Mouse (Mus musculus): Measurements from ENCODE around the gene Vwa5b1. TPM values are rescaled to one million over a fixed set of nuclear protein-coding genes. Genes with fewer than 3 reads are reported as not detected.
A peak's percentile ranks its signal among the peaks of the same experiment; 100 is the strongest.

Gene Vwa5b1
- polyA plus RNA-seq, 1 experiment from 2014 or later, result not detected

DNA sequence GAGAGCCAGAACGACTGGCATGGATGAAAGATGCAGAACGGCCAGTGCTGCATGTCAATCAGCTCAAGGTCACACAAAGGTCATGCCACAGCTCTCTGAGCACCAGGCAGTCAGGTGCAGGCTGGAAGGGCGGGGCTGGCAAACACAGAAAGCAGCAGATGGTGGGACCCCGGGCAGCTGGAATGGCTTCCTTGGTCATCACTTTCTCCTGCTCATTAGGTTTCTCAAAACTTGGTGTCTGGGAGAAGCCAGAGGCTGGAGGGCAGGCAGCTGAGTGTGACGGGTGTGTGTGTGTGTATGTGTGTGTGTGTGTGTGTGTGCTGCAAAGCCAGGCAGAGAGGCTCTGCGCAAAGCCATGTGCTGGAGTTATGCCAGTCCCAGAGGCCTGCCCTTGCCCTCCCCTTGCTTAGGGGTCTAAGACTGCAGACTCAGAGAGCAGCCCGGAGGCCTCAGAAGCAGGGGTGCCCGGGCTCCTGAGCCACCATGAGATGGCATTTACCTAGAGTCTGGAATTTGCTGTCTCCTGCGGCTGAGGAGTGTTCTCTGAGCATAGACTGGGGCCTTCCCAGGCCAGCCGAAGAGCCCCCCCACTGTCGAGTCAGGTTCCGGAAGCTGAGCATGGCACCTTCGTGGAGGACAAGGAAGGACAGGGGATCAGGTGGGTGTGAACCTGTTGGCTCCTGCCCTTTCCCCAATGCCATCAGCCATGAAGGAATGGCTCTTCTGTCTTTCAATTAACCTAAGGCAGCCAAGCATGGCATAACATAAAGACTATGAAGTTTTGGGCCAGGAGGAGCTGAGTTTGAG, 60.7 kb downstream of the Vwa5b1 start:
- Histone ChIP-seq H3K27me3 (replicated peaks) (peaks cover 22% of the 10 kb centered on the region), H3K36me3 (no peaks in the 10 kb centered on the region), H3K27ac (replicated peaks) (no peak overlapping the region), H3K4me1 (peaks cover 4% of the 10 kb centered on the region), H3K4me3 (no peak overlapping the region), H3K9ac (no peak overlapping the region), H3K4me2 (no peak overlapping the region), H3K9me3 (no peaks in the 10 kb centered on the region)
- 70% methylated on average over 13 of the region's 13 CpGs for WGBS
- no peak for ATAC-seq (ENCODE audit: extremely low read depth, insufficient number of reproducible peaks, low FRiP score, low TSS enrichment)

DNA sequence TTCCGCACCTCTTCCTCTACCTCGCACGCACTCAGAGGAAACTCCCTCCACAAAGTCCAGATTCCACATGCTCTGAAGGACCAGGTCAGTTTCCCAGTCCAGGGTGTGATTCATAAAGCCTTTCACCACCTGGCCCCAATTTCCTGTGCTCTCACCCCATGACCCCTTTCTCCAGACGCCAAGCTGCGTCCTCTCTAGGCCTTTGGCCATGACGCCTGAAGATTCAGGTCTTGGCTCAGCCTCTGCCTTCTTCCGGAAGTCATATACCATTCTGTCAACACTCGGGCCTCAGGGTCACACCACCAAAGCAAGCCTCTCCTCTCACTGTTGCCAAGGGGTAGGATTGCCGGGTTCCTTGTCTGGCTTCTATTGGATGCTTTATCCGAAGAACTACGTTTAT, 65.8 kb downstream of the Vwa5b1 start:
- H3K9ac ChIP-seq, result no peak overlapping the region
- H3K36me3 ChIP-seq, result no peaks in the 10 kb centered on the region
- ATAC-seq (ENCODE audit: extremely low read depth, insufficient number of reproducible peaks, low FRiP score, low TSS enrichment), result no peak
- no peaks in the 10 kb centered on the region for H3K9me3 ChIP-seq
- no peak overlapping the region for H3K27ac ChIP-seq (replicated peaks)
- peaks cover 10% of the 10 kb centered on the region for H3K4me1 ChIP-seq
- no peak overlapping the region for H3K4me2 ChIP-seq
- no peak overlapping the region for H3K4me3 ChIP-seq
- H3K27me3 ChIP-seq (replicated peaks), result peaks cover 54% of the 10 kb centered on the region
- WGBS, result 37% methylated on average over 11 of the region's 11 CpGs

DNA sequence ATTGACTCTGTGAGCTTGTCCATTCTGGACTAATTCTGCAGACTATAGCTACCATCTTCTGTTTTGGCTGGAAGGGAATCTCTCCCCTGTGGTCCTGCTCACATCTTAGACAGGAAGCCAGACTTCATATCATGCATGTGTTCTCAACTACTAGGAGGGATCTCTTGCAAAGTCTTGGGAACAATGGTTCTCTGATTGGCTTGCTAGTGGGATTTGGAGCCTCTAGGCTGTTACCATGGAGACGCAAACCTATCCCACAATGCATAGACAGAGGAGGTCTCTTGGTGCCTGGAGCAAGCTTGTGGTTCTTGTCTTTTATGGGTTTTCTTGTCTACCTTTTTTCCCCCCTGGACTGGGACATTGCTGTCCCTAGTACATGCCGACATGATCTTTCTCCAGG, 67.4 kb downstream of the Vwa5b1 start:
- Histone ChIP-seq H3K27ac (replicated peaks) (no peak overlapping the region), H3K36me3 (no peaks in the 10 kb centered on the region), H3K9ac (no peak overlapping the region), H3K27me3 (replicated peaks) (peaks cover 68% of the 10 kb centered on the region), H3K4me3 (no peak overlapping the region), H3K4me2 (no peak overlapping the region), H3K4me1 (peaks cover 10% of the 10 kb centered on the region), H3K9me3 (no peaks in the 10 kb centered on the region)
- no peak for ATAC-seq (ENCODE audit: extremely low read depth, insufficient number of reproducible peaks, low FRiP score, low TSS enrichment)
- 79% methylated on average over 2 of the region's 2 CpGs for WGBS

DNA sequence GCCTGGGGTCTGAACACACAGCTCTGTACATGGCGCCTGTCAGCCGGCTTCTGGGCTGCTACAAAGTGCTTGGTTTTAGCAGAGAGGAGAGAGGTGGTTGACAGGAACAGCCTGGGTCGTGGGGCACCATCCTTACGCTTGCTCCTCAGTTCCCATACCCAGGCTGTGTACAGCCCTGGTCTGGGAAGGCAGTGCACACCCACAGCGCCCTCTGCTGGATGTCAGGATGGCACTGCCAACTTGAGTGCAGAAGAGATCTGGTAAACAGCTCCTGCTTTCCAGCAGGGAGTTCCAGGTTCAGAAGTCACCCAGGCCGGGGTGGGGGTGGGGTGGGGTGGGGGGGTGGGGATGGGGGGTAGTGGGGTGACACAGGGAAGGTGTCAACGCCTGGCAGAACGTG, 73.7 kb downstream of the Vwa5b1 start:
- no peak for ATAC-seq (ENCODE audit: extremely low read depth, insufficient number of reproducible peaks, low FRiP score, low TSS enrichment)
- Histone ChIP-seq H3K27ac (replicated peaks) (no peak overlapping the region), H3K4me3 (no peak overlapping the region), H3K9me3 (no peaks in the 10 kb centered on the region), H3K4me2 (no peak overlapping the region), H3K27me3 (replicated peaks) (peaks cover 83% of the 10 kb centered on the region), H3K9ac (no peak overlapping the region), H3K36me3 (no peaks in the 10 kb centered on the region), H3K4me1 (no peaks in the 10 kb centered on the region)
- 7% methylated on average over 8 of the region's 8 CpGs for WGBS

DNA sequence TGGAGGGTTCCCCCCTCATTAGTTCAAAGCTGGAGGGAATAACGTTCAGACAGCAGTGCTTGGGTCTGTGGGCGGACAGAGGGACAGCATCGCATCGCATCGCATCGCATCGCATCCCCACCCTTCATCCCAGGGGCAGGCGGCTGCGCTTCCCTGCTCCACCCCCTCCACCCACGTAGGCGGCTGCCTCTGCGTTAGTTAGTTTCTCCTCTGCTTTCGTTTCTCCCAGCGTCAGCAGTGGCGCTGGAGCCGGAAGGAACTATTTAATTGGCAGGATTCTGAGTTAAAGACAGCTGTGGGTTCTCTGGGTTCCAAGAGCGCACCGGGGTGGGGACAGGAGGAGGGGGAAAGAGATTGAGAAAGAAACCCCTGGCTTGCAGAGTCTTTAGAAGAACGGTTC, 80.2 kb downstream of the Vwa5b1 start:
- H3K4me1 ChIP-seq, result no peaks in the 10 kb centered on the region
- no peaks in the 10 kb centered on the region for H3K36me3 ChIP-seq
- no peak overlapping the region for H3K27ac ChIP-seq (replicated peaks)
- H3K4me3 ChIP-seq, result peak overlapping the region; percentile 29
- H3K9me3 ChIP-seq, result no peaks in the 10 kb centered on the region
- no peak for ATAC-seq (ENCODE audit: extremely low read depth, insufficient number of reproducible peaks, low FRiP score, low TSS enrichment)
- H3K9ac ChIP-seq, result no peak overlapping the region
- peak overlapping the region; percentile 45 for H3K4me2 ChIP-seq
- 2% methylated on average over 19 of the region's 19 CpGs for WGBS
- peaks cover 95% of the 10 kb centered on the region for H3K27me3 ChIP-seq (replicated peaks)

DNA sequence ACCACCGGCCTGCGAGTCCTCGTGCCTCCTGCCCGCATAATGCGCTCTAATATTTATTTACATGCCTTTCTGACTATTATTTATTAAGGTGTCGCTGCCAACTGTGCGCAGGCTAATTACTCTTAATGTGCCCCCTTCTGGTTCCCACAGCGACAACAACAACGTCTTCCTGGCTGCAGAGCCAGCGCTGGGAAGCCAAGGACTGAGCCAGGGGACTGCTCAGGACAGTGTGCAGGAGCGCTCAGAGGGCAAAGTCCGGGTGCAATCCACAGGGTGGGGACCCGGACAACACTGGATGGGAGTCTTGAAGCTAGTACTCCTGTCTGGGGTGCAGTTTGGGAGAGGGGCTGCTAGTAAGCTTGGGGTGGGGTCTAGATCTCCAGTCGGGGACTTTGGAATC, 80.8 kb downstream of the Vwa5b1 start:
- WGBS, result 8% methylated on average over 14 of the region's 14 CpGs
- ATAC-seq (ENCODE audit: extremely low read depth, insufficient number of reproducible peaks, low FRiP score, low TSS enrichment), result no peak
- H3K36me3 ChIP-seq, result no peaks in the 10 kb centered on the region
- H3K9me3 ChIP-seq, result no peaks in the 10 kb centered on the region
- peak overlapping the region; percentile 45 for H3K4me2 ChIP-seq
- H3K9ac ChIP-seq, result no peak overlapping the region
- no peak overlapping the region for H3K4me3 ChIP-seq
- no peaks in the 10 kb centered on the region for H3K4me1 ChIP-seq
- no peak overlapping the region for H3K27ac ChIP-seq (replicated peaks)
- peaks cover 89% of the 10 kb centered on the region for H3K27me3 ChIP-seq (replicated peaks)

DNA sequence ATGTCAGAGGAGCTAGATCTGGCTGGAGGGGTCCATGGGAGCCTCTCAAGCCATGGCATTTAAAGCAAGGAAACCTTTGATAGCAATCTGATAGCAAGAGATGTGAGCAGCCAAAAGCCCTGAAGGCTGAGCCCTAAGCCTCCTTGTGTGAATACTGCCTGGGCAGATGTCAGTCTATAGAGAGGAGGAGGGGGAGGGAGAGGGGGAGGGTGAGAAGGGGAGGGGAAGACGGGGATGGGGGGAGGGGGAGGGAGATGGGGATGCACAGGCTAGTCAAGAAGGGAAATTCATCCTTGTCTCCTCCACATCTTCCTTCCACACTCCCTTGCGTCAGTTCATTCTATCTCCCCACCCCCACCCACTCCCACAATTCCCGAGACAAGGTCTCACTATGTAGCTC, 81.4 kb downstream of the Vwa5b1 start:
- Histone ChIP-seq H3K4me3 (no peak overlapping the region), H3K4me1 (no peaks in the 10 kb centered on the region), H3K27ac (replicated peaks) (no peak overlapping the region), H3K36me3 (no peaks in the 10 kb centered on the region), H3K4me2 (no peak overlapping the region), H3K9me3 (no peaks in the 10 kb centered on the region), H3K9ac (no peak overlapping the region), H3K27me3 (replicated peaks) (peaks cover 91% of the 10 kb centered on the region)
- WGBS, result 9% methylated on average over 3 of the region's 3 CpGs
- ATAC-seq (ENCODE audit: extremely low read depth, insufficient number of reproducible peaks, low FRiP score, low TSS enrichment), result no peak

DNA sequence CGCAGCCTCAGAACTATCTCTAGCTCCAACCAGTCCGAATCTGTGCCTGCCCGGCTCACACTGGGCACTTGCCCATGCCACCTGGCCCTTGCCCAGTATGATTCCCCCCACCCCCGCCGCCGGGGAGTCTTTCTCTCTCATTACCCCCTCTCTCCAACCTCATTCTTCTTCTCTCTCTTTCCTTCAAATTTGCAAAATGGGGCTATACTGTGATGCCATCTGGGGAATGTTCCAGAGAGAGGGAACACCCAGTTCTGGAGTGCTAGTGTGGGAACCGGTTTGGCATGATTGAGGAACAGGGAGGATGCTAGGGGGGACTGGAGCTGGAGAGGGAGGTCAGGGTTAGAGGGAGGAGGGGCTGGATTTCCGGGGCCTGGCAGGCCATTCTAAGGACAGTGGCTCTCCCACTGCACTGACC, 82.2 kb downstream of the Vwa5b1 start:
- Histone ChIP-seq H3K9ac (no peak overlapping the region), H3K36me3 (no peaks in the 10 kb centered on the region), H3K4me1 (no peaks in the 10 kb centered on the region), H3K27ac (replicated peaks) (no peak overlapping the region), H3K27me3 (replicated peaks) (peaks cover 90% of the 10 kb centered on the region), H3K9me3 (no peaks in the 10 kb centered on the region), H3K4me2 (no peak overlapping the region), H3K4me3 (no peak overlapping the region)
- no peak for ATAC-seq (ENCODE audit: extremely low read depth, insufficient number of reproducible peaks, low FRiP score, low TSS enrichment)
- 53% methylated on average over 8 of the region's 8 CpGs for WGBS

DNA sequence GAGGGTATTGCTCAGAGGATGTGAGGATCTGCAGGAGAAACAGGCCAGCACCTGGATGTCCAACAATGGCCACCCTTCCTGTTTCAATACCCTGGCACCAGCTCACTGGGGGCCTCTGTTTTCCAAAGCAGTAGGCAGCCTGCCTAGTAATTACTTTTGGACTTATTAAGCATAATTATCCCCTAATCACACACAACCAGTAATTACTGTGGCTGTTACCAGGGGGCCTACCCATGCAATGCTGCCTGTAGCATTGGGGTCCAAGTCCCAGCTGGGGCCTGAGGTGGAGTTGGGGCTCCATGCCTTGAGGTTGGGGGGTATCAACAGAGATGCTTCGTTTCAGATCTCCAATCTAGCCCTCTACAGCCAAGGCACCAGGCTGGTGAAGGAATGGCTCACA, 82.6 kb downstream of the Vwa5b1 start:
- no peak for ATAC-seq (ENCODE audit: extremely low read depth, insufficient number of reproducible peaks, low FRiP score, low TSS enrichment)
- Histone ChIP-seq H3K9me3 (no peaks in the 10 kb centered on the region), H3K36me3 (no peaks in the 10 kb centered on the region), H3K4me3 (no peak overlapping the region), H3K4me2 (no peak overlapping the region), H3K9ac (no peak overlapping the region), H3K4me1 (no peaks in the 10 kb centered on the region), H3K27ac (replicated peaks) (no peak overlapping the region), H3K27me3 (replicated peaks) (peaks cover 90% of the 10 kb centered on the region)
- 38% methylated on average over 1 of the region's 1 CpGs for WGBS

DNA sequence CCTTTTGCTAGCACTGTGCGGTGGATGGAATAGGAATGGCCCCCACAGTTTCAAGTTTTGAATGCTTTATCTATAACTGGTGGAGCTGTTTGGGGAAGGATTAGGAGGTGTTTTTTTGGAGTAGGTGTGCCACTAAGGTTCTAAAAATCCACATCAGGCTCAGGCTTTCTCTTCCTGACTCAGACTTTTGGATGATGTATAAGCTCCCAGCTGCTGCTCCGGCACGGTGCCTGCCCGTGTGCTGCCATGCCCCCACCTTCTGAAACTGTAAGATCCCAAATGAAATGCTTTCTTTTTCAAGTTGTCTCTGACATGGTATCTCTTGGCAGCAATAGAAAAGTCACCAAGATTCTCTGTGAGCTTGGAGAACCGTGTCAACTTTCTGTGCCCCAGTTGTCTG, 84.1 kb downstream of the Vwa5b1 start:
- Histone ChIP-seq H3K27me3 (replicated peaks) (peaks cover 90% of the 10 kb centered on the region), H3K9ac (no peak overlapping the region), H3K4me1 (no peaks in the 10 kb centered on the region), H3K4me2 (no peak overlapping the region), H3K9me3 (no peaks in the 10 kb centered on the region), H3K4me3 (no peak overlapping the region), H3K27ac (replicated peaks) (no peak overlapping the region), H3K36me3 (no peaks in the 10 kb centered on the region)
- ATAC-seq (ENCODE audit: extremely low read depth, insufficient number of reproducible peaks, low FRiP score, low TSS enrichment), result no peak
- WGBS, result 78% methylated on average over 5 of the region's 5 CpGs

DNA sequence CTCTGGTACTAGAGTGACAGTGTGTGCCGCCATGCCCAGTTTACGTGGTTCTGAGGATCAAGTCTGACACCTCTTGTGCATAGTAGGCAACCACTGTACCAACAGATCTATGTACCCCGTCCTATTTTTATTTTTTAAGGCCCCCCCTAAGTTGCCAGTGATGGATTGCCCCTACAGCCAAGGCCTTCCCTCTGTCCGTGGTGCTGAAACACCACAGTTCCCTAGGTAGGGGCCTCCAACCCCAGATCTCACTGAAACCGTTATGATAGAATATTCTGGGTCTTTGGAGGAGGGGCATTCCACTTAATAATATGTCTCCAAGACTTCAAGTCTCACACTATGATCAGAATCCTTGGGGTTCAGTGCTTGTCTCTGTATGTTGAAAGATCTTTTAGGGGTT, 85.1 kb downstream of the Vwa5b1 start:
- Histone ChIP-seq H3K4me3 (no peak overlapping the region), H3K4me2 (no peak overlapping the region), H3K27ac (replicated peaks) (no peak overlapping the region), H3K9ac (no peak overlapping the region), H3K36me3 (no peaks in the 10 kb centered on the region), H3K4me1 (no peaks in the 10 kb centered on the region), H3K9me3 (no peaks in the 10 kb centered on the region), H3K27me3 (replicated peaks) (peaks cover 90% of the 10 kb centered on the region)
- 51% methylated on average over 5 of the region's 5 CpGs for WGBS
- no peak for ATAC-seq (ENCODE audit: extremely low read depth, insufficient number of reproducible peaks, low FRiP score, low TSS enrichment)

DNA sequence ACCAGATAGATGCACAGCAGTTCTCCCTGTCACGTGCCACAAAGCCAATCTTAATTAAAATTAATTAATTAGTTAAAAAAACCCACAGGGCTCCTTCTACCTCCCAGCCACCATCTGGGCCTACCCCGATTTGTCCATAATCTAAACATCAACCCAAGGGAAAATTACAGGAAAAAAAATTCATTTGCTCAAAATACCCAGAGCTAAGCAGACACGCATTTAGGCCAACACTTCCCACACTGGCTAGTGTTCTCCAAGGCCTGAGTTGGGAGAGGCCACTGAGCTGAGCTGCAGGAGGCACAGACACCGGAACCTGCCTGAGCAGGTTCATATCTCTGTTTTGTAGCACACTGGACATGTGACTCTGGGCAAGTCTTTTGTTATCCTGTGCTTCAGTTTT, 86.7 kb downstream of the Vwa5b1 start:
- H3K9ac ChIP-seq, result no peak overlapping the region
- no peak overlapping the region for H3K4me2 ChIP-seq
- no peak for ATAC-seq (ENCODE audit: extremely low read depth, insufficient number of reproducible peaks, low FRiP score, low TSS enrichment)
- H3K4me1 ChIP-seq, result no peaks in the 10 kb centered on the region
- no peak overlapping the region for H3K27ac ChIP-seq (replicated peaks)
- H3K4me3 ChIP-seq, result no peak overlapping the region
- peaks cover 88% of the 10 kb centered on the region for H3K27me3 ChIP-seq (replicated peaks)
- H3K36me3 ChIP-seq, result no peaks in the 10 kb centered on the region
- 72% methylated on average over 4 of the region's 4 CpGs for WGBS
- no peaks in the 10 kb centered on the region for H3K9me3 ChIP-seq

Data from heart, embryonic 13.5 days (tissue).